Mouse (Mus musculus): Measurements from ENCODE around the gene Bmf.

The Bmf gene

DNA sequence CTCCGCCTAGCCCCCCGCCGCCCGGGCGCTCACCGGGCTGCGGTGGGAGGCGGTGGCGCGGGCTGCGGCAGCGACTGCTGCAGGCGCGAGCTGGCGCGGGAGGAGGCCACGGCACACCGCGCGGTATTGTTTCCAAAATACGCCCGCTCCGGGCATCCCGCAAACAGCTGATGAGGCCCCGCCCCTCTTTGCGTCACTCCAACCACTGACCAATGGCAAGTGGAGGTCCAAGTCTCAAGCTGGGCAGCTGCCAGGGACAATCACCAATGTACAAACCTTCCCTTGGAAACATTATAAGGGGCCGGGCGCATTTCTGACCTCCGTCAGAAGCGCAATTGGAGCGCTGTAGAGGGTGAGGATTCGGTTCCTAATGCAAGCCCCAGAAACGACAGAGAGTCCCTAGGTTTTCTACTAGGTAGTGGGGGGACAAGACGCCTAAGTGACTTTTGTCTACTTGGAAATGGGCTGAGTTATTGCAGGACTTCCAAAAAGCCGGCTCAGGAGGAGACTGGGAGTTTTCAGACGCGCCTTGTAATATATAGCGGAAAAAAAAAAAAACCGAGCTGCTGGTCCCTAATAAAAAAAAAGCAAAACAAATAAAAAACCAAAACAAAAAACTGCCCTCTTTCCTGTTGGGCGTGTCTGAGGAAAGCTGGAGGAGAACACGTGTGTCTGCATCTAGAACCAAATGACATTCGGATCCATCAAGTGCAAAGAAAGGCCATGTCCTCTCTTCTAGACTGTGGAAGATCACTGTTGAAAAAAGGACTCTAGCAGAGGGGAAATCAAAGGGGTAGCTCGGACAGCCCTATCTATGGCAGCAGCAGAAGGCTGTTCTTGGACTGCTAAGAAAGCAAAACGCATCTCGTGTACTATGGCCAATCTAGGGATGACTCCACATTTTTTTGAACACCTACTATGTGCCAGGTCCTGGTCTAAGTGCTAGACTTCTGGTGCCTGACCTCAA, at the start of gene Bmf:
Gene Bmf (minus strand): TSS at position 181 of the 967 bp plus-strand sequence.
- peak; percentile 83 for DNase-seq

DNA sequence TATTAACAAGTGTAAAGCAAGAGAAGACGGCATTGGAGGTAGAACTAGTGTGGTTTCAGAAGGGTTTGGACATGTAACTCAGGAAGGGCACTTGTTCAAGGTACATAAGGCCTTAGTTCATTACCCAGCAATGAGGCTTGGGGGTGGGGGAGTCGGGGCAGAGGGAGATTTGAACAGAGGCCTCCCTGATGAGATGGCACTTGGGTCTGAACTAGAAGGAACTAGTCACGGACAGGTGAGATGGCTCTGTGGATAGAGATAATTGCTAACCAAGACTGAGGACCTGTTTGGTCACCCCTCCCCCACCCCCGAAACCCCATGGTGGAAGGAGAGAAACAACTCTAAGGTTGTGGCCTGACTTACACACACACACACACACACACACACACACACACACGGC, 49.6 kb upstream of the Bmf start:
- DNase-seq = no peak

DNA sequence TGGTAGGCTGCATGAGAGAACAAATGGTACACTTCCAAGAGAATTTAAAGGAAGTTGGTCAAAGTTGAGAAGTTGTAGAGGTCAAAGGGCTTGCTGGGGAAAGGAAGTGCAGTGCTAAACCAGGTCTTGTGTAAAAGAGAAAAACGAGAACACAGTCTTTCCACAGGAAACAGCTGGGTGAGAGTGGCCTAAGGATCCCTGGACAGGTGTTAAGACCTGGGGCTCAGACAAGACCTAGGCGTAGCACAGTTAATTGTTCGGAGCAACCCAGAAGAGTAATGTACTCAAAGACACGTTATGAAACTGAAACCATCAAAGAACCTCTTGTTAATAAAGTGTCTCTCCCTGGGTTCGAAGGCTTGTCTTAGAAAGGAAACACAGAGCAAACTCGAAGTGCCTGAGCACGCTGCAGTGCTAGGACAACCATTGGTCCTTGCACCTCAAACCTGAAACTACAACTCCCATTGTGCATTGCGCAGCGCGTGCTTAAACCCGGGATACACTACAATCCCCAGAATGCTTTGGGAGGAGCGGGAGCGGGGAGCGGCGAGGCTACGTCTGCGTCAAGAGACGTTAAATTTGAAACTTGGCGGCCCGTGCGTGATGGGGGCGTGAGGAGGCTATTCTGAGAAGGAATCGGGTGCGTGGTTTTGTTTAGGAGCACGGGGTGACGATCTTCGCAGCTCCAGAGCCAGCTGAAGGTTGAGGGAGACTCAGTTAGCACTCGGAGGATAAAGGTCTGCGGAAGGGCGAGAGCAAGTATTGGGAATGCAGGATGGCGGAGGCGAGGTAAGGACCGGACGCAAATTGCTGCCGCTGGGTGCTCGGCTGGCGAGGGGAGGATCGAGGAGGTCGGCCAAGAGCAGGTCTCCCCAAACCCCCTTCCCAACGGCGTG, 48.4 kb upstream of the Bmf start, which contains the start of gene Bub1b:
Gene Bub1b (plus strand): TSS at position 539 of the 896 bp plus-strand sequence.
- DNase-seq = peak; percentile 90

- no peak for DNase-seq
Measured at GRCm38 (mm10) chr2:118591083-118591482, 41.6 kb upstream of the Bmf start.

- DNase-seq = no peak
Measured at GRCm38 (mm10) chr2:118587686-118588085, 38.2 kb upstream of the Bmf start.

DNA sequence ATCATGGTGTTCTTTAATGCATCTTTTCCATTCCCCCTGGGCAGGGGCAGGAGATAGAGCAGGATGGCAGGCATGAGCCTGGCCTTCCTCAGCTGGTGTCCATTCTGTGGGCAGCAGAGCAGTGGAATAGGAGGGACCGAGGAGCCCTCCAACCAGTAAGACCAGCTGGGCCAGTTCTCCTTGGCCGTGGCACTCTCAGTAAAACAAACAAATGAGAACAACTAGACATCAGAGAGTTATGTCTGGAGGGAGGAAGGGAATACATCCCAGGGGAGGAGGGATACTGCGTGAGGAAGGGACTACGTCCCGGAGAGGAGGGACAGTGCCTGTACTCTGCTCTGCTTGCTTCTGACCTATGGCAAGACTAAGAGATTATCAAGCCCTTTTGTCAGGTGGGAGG, 36.5 kb upstream of the Bmf start:
- DNase-seq = no peak

GRCm38 (mm10) chr2:118573135-118573534, 23.6 kb upstream of the Bmf start:
- no peak for DNase-seq

GRCm38 (mm10) chr2:118572183-118572836, 22.8 kb upstream of the Bmf start:
- DNase-seq = no peak

- no peak for DNase-seq
Measured at GRCm38 (mm10) chr2:118570939-118571338, 21.5 kb upstream of the Bmf start.

GRCm38 (mm10) chr2:118567179-118567578, 17.7 kb upstream of the Bmf start:
- no peak for DNase-seq

DNA sequence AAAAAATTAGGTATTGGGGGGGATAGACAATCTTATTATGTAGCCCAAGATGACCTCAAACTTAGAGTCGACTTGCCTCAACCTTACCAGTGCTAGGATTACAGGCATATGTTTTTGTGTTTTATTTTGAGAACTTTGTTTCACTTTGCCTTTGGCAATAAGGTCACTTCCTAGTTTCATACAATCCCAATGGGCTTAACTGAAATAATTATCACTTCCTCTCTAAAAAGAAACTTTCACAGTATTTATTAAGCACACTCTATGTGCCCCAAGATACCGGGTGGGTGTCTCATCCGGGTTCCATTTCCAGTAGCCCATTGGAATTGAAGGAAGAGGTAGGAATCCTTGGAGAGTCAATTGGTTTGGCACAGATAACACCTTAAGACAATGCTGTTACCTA, 12.9 kb upstream of the Bmf start:
- DNase-seq = no peak

DNA sequence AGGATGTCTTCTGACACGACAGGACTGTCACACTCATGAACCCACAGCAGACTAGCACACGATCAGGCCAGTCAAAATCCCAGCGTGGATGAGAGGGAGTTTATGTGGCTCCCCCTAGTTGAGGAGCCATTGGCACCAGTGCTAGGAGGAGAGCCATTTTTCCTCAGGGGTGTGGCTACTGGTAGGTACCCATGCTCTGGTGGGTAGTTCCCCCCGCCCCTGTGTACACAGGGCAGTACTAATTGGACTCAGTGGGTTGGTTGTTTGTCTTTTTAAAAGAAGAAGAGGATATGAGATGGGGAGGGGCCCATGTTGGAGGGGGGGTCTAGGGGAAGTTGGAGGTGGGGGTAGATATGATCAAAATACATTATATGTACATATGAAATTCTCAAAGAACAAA, 12.5 kb upstream of the Bmf start:
- no peak for DNase-seq

DNA sequence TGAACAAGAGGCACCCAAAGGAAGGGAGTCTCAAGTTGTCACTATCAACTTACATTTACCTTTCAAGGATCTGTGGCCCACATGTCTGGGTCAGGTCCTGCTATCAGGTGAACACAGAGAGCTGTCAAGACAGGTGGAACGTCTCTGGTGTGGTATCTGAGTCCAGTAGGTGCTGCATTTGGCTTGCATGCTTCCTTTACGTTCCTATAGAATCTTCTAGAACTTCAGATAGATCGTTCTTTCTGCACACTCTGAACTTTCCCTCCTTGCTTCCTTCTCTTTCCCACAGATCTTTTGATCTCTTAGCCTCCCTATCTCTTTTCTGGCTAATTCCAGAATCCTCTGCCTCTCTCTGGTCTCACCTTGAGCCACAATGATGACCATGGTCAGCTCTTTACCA, 8.9 kb upstream of the Bmf start:
- DNase-seq = no peak

DNA sequence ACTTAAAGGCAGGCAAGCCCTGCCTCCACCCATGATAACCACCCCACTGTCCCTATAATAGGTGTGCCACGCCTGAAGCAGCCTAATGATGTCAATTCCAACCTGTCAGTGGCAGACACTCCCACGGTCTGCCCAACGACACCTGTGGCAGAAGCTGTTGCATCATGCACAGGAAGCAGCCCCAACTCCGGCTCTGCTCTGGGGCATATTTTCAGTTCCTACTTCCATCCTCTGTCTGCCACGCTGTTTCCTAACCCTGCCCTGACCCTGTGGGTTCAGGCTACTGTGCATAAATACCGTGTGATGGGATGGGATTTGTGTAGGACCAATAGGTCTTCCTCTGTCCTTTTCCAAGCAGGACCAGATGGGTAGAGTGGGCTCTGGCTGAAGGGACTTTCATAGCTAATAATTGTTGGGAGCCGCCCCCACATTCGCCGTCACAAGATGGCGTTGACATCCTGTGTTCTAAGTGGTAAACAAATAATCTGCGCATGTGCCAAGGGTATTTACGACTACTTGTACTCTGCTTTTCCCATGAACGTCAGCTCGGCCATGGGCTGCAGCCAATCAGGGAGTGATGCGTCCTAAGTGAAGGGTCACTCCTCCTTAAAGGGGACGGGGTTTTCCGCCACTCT, 5.0 kb upstream of the Bmf start:
- DNase-seq = peak; percentile 77

DNA sequence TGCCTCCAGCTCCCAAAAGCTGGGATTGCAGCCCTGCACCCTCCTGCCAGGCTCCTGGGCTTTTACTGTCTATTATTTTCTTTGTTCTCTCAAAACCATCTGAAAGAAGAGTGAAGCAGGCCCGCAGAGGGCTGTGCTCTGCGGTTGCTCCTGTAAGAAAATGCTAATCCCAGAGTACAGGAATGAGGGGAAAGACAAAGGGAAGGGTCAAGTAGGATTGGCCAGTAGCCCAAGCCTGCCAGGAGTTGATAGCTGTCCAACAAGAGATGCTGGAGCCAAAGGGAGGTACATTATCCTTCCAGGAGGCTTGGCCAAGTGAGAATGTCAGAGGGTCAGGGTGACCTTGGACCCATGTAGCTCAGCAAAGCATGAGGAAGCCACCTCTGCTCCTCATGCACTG, 2.1 kb upstream of the Bmf start:
- no peak for DNase-seq

GRCm38 (mm10) chr2:118548421-118549221, 866 bp downstream of the Bmf start:
- peak; percentile 43 for DNase-seq

DNA sequence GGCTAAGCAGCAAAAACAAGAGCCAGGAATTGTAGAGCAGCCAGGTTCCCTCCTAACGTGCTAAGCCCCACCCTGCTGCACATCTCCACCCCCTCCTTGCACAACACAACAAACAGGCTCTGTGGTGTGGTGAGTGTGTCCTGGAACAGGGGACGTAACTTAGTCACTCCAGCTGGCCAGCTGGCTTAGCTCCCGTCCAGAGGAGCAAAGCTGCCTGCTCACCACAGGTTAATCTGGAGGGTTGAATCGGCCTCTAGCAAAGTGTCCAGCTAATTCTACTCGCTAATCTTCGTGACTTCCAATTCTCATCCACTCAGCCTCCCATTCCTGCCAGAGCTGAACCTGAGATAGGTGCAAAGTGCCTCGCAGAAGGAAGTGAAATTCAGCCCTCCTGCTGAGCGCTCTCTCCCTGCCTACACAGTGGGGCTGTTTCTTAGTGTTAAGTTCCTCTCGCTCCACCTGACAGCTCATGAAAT, 1.9 kb downstream of the Bmf start:
- DNase-seq = peak; percentile 53

DNA sequence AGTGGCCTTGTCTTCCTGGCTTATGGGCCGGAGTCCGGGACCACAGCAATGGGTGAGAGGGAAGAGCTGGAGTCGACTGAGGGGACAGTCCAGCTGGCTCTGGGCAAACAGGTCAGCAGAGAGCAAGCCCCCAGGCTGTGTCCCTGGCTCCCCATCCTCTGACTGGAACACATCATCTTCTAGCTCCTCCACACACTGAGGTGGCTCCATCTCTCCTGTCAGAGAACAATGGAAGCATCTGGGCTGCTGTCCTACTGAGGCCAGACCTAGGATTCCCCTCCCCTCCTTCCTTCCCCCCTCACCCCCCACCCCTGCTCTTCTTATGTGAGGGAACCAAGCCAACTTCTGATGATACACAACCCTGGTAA, 2.7 kb downstream of the Bmf start:
- DNase-seq = peak; percentile 29

DNA sequence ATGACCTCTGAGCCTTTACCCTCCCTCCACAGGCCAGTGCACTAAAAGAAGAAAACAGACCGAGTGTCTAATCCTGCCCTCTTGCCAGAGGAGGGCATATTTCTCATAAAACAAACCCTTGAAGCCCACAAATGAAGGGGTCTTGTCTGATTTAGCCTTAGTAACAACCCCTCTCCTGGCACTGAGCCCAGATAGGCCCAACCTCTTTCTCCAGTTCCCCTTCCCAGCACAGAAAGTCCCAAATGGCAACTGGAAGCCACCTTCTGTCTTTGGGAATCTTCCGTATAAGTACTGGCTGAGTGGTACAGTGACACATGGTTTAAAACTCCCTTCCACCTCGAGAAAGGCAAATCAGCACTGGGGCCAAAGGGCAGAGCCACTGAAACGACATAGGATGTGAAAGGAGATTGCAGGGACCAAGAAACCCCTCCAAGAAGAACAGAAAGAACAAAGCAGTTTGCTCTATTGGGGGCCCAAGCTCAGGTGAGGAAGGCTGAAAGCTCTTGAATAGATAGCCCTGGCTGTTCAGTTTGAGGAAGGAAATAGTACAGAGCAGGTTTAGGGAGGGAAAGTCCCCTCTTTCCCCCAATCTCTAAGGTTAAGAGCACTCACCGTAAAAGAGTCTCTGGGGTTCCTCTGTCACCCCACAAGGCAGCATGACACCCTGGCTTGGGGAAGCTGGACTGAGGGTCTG, 3.2 kb downstream of the Bmf start:
- DNase-seq = peak; percentile 53

GRCm38 (mm10) chr2:118545242-118546103, 4.0 kb downstream of the Bmf start:
- peak; percentile 93 for DNase-seq

Measured in thymus, postnatal 25 days (tissue).